Mouse (Mus musculus): ENCODE results near the gene Olfr1471.
"Not testable (repeated sequence)": the region's sequence is repeated elsewhere in the genome, so short reads cannot be mapped to it uniquely, and the experiment has no call there.

The Olfr1471 gene

GRCm38 (mm10) chr19:13443109-13443508, at the start of gene Olfr1471:
Olfr1471 (plus strand) TSS chr19:13443409.
- not testable (repeated sequence) for DNase-seq (ENCODE audit: low read depth)

- DNase-seq (ENCODE audit: low read depth), result no peak
Measured at GRCm38 (mm10) chr19:13407549-13407948, 35.7 kb upstream of the Olfr1471 start, which contains the start of gene Olfr1469. Olfr1469 (plus strand) TSS chr19:13407849.

- no peak for DNase-seq (ENCODE audit: low read depth)
Measured at GRCm38 (mm10) chr19:13455986-13456385, 12.8 kb downstream of the Olfr1471 start, which contains the start of gene Olfr1472. Olfr1472 (minus strand) TSS chr19:13456086.

GRCm38 (mm10) chr19:13469265-13469664, 26.1 kb downstream of the Olfr1471 start, which contains the start of gene Olfr1474:
Olfr1474 (plus strand) TSS chr19:13469565.
- not testable (repeated sequence) for DNase-seq (ENCODE audit: low read depth)

GRCm38 (mm10) chr19:13480096-13480495, 36.9 kb downstream of the Olfr1471 start, which contains the start of gene Olfr1475:
Olfr1475 (minus strand) TSS chr19:13480196.
- DNase-seq (ENCODE audit: low read depth), result no peak

GRCm38 (mm10) chr19:13500246-13500645, 57.0 kb downstream of the Olfr1471 start, which contains the start of gene Olfr1477:
Olfr1477 (plus strand) TSS chr19:13500546.
- DNase-seq (ENCODE audit: low read depth), result no peak

All from naive thymus-derived CD4-positive, alpha-beta T cell, adult 2 months (primary cell).